Mouse (Mus musculus) spleen, postnatal 36 days (tissue): ENCODE data around the gene Sept5.

ENCODE experiments used
- DNase-seq, 2 experiments: peaks; one replicate each; pipeline ENCODE4 v3.0.0; 2022; ENCODE audit warnings: low spot score in 2 of 2, mixed read lengths in 1 of 2

Gene Sept5

DNA sequence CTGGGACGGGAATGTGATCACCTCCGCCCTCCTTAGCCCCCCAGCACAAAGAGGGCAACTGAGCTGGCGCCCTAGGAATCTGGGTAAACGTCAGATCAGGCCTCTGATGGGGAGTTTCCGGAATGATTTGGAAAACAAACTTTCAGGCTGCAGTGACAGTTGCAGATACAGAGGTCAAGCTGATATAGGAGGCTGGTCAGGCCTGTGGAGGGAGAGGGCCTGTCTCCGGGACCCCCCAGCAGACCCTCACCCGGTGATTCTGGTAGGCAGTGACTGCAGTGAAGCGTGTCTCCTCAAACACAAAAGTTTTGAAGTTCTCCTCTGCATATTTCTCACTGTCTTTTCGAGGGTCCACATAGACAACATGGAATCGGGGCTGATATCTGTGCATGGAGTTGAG is 46.6 kb downstream of the Sept5 start:
- DNase-seq: no peak

DNA sequence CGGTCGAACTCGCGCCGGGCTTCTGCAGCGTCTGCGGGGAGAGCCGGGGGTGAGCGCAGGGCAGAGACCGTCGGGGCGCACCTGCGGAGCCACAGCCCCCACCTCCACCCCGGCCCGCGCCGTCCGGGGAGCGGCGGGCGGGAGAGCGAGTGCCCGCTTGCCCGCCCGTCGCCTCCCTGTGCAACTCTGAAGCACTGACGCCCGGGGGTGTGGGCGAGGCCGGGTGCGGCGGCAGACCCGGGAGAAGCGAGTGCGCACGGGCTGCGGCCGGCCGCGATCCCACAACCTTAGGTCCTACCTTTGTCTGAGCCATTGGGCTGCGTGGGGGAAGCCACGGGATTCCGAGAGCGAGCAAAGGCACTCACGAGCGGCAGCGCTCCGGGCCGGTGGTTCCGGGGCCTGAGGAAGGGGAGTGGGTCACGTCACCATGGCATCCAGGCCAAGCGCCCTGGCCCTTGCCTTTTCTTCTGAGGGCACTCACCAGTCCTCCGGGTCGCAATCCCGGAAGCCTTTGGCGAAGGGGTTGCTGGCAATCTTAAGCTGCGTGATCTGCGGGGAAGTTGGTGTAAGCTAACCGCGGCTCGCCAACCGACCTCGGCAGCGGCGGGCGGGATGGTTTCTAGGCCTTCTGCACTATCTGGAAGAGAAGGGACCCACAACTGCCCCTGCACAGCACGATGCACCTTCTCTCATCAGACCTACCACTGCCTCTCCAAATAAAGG is 47.2 kb downstream of the Sept5 start:
- DNase-seq: no peak

DNA sequence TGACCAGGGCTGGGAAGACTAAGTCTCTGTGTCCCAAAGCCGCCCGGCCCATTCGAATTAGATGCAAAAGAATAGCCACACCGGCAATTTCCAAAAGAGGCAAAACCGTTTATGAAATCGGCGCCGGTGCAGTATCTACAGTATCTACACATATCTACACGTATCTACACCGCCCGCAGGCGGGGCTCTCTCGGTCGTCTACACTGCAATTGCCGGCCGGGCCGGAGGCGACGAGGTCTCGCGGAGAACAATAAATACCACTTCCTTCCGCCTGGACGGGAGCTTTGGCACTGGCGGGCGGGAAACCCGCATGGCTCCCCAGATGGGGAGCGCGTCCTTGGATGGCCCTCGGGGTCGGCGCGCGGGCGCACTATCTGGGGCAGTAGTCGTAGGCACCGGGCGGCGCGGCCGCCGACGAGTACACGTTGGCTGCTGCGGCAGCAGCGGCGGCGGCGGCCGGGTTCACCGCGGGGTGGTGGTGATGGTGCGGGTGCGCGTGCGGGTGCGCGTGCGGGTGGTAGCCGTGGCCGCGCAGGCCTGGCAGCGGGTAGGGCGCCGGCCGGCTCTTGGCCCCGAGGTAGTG is 48.0 kb downstream of the Sept5 start:
- DNase-seq: no peak

DNA sequence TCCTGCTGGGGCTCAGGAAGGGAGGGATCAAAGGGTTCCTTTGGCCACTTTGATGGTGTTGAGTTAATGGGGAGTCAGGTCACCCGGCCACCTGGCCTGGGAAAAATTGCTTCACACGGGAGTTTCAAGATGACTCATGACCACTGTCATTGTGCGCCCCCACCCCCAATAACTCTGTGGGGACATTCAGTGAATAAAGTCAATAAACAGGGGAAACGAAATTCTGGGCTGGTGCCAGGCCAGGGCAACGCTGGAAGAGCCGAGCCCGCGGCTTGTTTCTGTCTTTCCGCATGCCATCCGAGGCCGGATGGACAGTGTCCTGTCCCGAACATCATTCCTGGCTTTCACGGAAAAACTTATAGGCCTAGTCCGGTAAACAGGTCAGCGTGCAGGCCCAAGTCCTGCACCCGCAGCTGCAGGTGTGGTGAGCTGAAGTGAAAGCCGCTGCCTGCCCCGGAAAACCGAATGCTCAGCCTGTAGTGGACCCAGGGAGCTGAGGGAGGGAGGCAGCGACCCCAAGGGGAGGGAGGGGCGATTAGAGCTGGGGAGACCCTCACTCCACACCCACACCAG is 48.6 kb downstream of the Sept5 start:
- no peak for DNase-seq

DNA sequence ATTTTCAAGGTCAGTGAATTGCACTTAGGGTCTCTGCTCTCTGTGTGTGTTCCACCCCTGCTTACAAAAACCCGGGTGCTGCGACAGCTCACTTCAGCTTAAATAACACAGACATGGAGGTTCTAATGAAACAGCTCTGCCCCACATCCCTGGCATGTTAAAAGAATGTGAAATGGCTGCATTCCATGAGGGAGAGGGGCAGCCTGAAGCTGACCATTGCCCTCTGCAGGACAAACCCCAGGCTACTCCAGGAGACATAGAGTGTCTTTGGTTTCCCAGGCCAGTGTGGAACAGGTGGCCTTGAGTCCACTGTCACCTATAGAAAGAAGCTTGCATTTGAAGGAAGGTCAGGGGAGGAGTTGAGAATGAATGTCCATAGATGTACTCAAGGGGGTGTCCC is 49.4 kb downstream of the Sept5 start:
- no peak for DNase-seq

DNA sequence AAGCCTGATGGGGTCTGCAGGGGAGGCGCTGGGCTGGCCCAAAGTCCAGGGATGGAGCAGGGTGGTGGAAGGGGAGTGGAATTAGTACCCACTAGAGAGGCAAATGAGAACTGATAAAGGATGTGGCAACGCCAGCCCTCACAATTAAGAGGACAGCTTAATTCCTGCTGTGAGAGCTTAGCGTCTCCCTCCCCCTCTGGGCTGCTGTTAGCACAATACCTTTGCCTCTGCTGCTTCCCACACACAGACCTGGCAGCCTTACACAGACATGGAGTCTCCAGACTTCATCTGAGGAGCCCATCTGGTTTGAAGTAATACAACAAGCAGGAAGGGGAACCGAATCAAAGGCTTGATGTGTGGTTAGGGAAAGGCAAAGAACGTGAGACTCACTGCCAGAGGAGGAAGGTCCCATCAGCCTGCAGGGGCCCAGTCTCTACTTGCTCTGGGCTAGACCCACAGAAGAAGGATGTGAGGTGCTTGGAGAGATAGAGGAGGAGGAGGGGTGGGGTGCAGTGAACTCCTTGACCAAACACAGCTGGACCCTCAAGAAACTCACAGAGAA is 52.1 kb downstream of the Sept5 start:
- DNase-seq: no peak

DNA sequence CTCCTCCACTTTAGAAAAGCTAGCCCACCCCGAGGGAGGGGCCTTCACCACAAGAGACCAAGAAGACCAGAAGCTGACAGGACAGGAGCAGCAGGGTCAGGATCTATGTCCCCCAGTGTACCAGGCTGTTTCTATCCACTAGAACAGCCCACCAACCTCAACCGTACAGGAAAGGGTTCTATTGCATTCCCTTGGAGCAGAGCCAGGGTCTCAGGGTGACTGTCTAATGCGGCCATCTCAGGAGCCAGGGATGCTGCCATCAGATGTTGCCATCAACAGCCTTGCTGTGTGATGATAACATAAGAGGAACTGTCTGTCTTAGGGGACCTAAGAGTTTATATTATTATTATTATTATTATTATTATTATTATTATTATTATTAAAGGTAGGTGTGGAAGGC is 52.7 kb downstream of the Sept5 start:
- DNase-seq: no peak

DNA sequence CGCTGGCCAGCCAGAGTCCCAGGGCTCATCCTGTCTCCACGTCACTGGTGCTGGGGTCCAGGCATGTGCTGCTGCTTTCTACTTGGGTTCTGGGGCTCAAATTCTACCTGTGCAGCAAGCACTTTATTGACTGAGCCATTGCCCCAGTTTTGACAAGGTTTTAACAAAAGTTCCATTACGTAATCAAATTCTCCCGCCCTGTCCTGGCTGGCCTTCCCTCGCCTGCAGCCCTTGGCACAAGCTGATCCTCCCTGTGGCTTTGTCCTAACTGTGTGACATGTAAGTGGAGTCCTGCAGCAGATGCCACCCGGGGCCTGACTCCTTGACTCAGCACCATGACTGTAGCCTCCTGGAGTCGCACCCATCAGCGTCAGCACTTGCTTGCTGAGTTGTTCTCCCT is 55.6 kb downstream of the Sept5 start:
- no peak for DNase-seq
